Mouse (Mus musculus) liver, embryonic 11.5 days (tissue): ENCODE results near the gene Chd4. TPM values are rescaled to one million over a fixed set of nuclear protein-coding genes. Genes with fewer than 3 reads are reported as not detected.

ENCODE experiments used
- ATAC-seq: fragments of 200-750 bp; cut with Nextera tagmentation; replicated peaks from 2 replicates; pipeline ENCODE4 v1.8.0; 2017; ENCODE audit warnings: moderate number of reproducible peaks, mild to moderate bottlenecking, moderate TSS enrichment, moderate library complexity; ENCODE audit not compliant: low FRiP score
- DNase-seq: peaks from one replicate; pipeline ENCODE4 v3.0.0-alpha.2; 2017; ENCODE audit warnings: low spot score
- H3K27ac ChIP-seq: fragments of 300-500 bp; sonication (generic); 2 replicates; pipeline ENCODE4 v1.5.1; 2014; ENCODE audit warnings: mild to moderate bottlenecking, low read depth, low read length, control low read depth
- H3K27me3 ChIP-seq: fragments of 300-500 bp; sonication (generic); replicated peaks from 2 replicates; pipeline ENCODE4 v1.6.1; 2014; ENCODE audit warnings: low read length, mixed read lengths; ENCODE audit not compliant: control insufficient read depth, insufficient read depth
- H3K36me3 ChIP-seq: fragments of 300-500 bp; sonication (generic); 2 replicates; pipeline ENCODE4 v1.6.1; 2014; ENCODE audit warnings: mild to moderate bottlenecking, low read length, moderate library complexity, mixed read lengths; ENCODE audit not compliant: control insufficient read depth, insufficient read depth
- H3K4me1 ChIP-seq: fragments of 300-500 bp; sonication (generic); replicated peaks from 2 replicates; pipeline ENCODE4 v1.6.1; 2014; ENCODE audit warnings: low read length, mixed read lengths; ENCODE audit not compliant: control insufficient read depth, insufficient read depth
- H3K4me2 ChIP-seq: fragments of 300-500 bp; sonication (generic); 2 replicates; pipeline ENCODE4 v1.6.1; 2014; ENCODE audit warnings: mild to moderate bottlenecking, control low read depth, moderate library complexity
- H3K4me3 ChIP-seq: fragments of 300-500 bp; sonication (generic); 2 replicates; pipeline ENCODE4 v1.5.1; 2014; ENCODE audit warnings: low read depth, low read length, control low read depth
- H3K9ac ChIP-seq: fragments of 300-500 bp; sonication (generic); 2 replicates; pipeline ENCODE4 v1.6.1; 2014; ENCODE audit warnings: low read depth, low read length, control low read depth
- H3K9me3 ChIP-seq: fragments of 300-500 bp; sonication (generic); 2 replicates; pipeline ENCODE4 v1.6.1; 2016; ENCODE audit warnings: low read length, inconsistent platforms, mixed read lengths; ENCODE audit not compliant: control insufficient read depth
- WGBS: fragments of 180-500 bp; shearing (Covaris S2); extraction: QIAGEN DNeasy Blood & Tissue Kit; methylation state at CpG from one replicate; pipeline ENCODE4 v1.1.7; 2014; 5-methylcytosine and 5-hydroxymethylcytosine counted together
- polyA plus RNA-seq: library from polyadenylated mRNA; unstranded; fragments of >200 nt; fragmentation: Nextera tagmentation; extraction: Ambion mirVana; gene quantifications from 2 replicates; pipeline ENCODE4 v1.2.1, GENCODE M21; 2014

Gene Chd4
- polyA plus RNA-seq, 1 experiment from 2014 or later: 71.6 TPM

DNA sequence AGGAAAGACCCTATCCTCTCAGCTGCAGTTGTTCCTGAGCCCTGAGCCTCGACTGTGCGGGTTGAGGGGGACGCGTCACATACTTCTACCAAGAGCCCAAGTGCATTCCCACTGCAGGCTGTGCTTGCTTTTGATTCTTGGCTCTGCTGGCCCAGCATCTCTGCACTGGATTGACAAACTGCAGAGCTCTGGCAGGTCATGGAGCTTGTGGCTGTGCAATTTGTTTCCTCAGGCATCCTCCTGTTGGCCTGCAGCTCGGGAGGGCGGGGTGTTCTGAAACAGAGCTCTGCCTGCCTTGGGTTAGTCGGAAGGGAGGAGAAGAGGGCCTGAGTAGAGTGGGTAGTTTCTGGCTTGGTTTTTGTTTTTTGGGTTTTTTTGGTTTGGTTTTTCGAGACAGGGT, 46.7 kb downstream of the Chd4 start:
- H3K27me3 ChIP-seq: no peaks in the 10 kb centered on the region
- no peak overlapping the region; the same call in 1 of the 2 replicates for H3K27ac ChIP-seq
- ATAC-seq (no peak), DNase-seq (no peak)
- peaks cover 25% of the 10 kb centered on the region for H3K4me1 ChIP-seq
- no peak overlapping the region for H3K4me2 ChIP-seq
- H3K36me3 ChIP-seq: peaks cover 57% of the 10 kb centered on the region
- no peak overlapping the region for H3K9ac ChIP-seq
- H3K4me3 ChIP-seq: no peak overlapping the region
- H3K9me3 ChIP-seq: no peaks in the 10 kb centered on the region
- WGBS: 90% methylated on average over 8 of the region's 8 CpGs

- Histone ChIP-seq H3K27me3 (no peaks in the 10 kb centered on the region), H3K36me3 (peaks cover 52% of the 10 kb centered on the region), H3K9ac (no peak overlapping the region), H3K4me2 (no peak overlapping the region), H3K9me3 (no peaks in the 10 kb centered on the region), H3K4me1 (peaks cover 32% of the 10 kb centered on the region), H3K4me3 (no peak overlapping the region), H3K27ac (no peak overlapping the region)
- 79% methylated on average over 3 of the region's 3 CpGs for WGBS
- ATAC-seq (no peak), DNase-seq (no peak)
These were observed 47.3 kb downstream of the Chd4 start for GRCm38 (mm10) chr6:125143128-125143527.

- Histone ChIP-seq H3K4me1 (peaks cover 40% of the 10 kb centered on the region), H3K4me3 (no peak overlapping the region), H3K4me2 (no peak overlapping the region), H3K36me3 (peaks cover 46% of the 10 kb centered on the region), H3K27me3 (no peaks in the 10 kb centered on the region), H3K27ac (0 out of 2 replicates have a peak overlapping the region, but pooled peaks have one; percentile 46), H3K9ac (no peak overlapping the region), H3K9me3 (no peaks in the 10 kb centered on the region)
- DNase-seq (no peak), ATAC-seq (no peak)
- WGBS: 83% methylated on average over 9 of the region's 9 CpGs
These were observed 48.1 kb downstream of the Chd4 start for GRCm38 (mm10) chr6:125143904-125144303.

- peak within 1 kb of the TSS; percentile 73 for H3K27ac ChIP-seq
- under 1% methylated on average over 16 of the region's 16 CpGs for WGBS
- no peaks in the 10 kb centered on the region for H3K9me3 ChIP-seq
- ATAC-seq: peak; percentile 92
- H3K36me3 ChIP-seq: peaks cover 35% of the 10 kb centered on the region
- peak; percentile 84 for DNase-seq
- peaks cover 43% of the 10 kb centered on the region for H3K4me1 ChIP-seq
- peak within 1 kb of the TSS; percentile 98 for H3K4me2 ChIP-seq
- peak within 1 kb of the TSS; percentile 78 for H3K4me3 ChIP-seq
- H3K9ac ChIP-seq: peak within 1 kb of the TSS; percentile 78
- no peaks in the 10 kb centered on the region for H3K27me3 ChIP-seq
These were observed 49.2 kb downstream of the Chd4 start, which contains the start of gene Iffo1 for GRCm38 (mm10) chr6:125145001-125145400. Iffo1 (plus strand) TSS chr6:125145241.

DNA sequence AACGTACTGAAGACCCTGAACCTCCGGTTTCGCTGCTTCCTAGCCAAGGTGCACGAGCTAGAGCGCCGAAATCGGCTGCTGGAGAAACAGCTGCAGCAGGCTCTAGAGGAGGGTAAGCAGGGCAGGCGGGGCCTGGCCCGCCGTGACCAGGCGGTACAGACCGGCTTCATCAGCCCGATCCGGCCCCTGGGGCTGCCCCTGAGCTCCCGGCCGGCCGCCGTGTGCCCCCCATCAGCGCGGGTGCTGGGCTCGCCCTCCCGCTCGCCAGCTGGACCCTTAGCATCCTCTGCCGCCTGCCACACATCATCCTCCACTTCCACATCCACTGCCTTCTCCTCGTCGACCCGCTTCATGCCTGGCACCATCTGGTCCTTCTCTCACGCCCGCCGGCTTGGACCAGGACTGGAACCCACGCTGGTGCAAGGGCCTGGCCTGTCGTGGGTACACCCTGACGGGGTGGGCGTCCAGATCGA, 49.7 kb downstream of the Chd4 start:
- H3K9ac ChIP-seq: peak overlapping the region; percentile 78
- DNase-seq: no peak

GRCm38 (mm10) chr6:125146148-125146547, 50.4 kb downstream of the Chd4 start:
- peaks cover 43% of the 10 kb centered on the region for H3K4me1 ChIP-seq
- 65% methylated on average over 7 of the region's 7 CpGs for WGBS
- ATAC-seq: no peak
- H3K9me3 ChIP-seq: no peaks in the 10 kb centered on the region
- H3K4me3 ChIP-seq: peak overlapping the region; percentile 78
- H3K4me2 ChIP-seq: peak overlapping the region; percentile 98
- no peaks in the 10 kb centered on the region for H3K27me3 ChIP-seq
- H3K36me3 ChIP-seq: peaks cover 25% of the 10 kb centered on the region
- no peak overlapping the region; the same call in 1 of the 2 replicates for H3K27ac ChIP-seq
- peak overlapping the region; percentile 78 for H3K9ac ChIP-seq
- DNase-seq: no peak

More for the DNA sequence above, 49.7 kb downstream of the Chd4 start:
- Histone ChIP-seq H3K9me3 (no peaks in the 10 kb centered on the region), H3K27me3 (no peaks in the 10 kb centered on the region), H3K36me3 (peaks cover 30% of the 10 kb centered on the region), H3K4me2 (peak overlapping the region; percentile 98), H3K4me1 (peaks cover 43% of the 10 kb centered on the region), H3K27ac (peak overlapping the region; percentile 73), H3K4me3 (peak overlapping the region; percentile 78)
- ATAC-seq: peak; percentile 61
- WGBS: 2% methylated on average over 35 of the region's 35 CpGs

DNA sequence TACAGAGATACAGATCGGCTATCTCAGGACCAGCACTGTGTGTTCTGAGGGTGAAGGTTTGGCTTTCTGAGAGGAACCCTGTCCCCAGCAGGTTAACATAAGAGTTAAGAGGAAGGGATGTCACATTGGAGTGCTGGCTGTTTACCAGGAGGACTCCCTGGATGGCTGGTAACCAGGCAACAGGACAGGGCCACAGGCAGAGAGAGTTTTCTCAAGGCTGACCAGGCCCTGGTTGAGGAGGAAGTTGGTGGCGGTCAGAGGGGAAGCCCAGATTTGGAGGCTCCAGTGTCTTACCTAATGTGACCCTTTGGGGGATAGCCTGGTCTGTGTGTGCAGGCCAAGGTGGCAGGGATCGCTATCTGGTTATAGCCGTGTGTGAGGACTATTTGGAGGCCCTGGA, 51.0 kb downstream of the Chd4 start:
- Histone ChIP-seq H3K4me1 (peaks cover 43% of the 10 kb centered on the region), H3K9me3 (no peaks in the 10 kb centered on the region), H3K27ac (peak overlapping the region; percentile 2; the same call in 1 of the 2 replicates), H3K27me3 (no peaks in the 10 kb centered on the region), H3K36me3 (peaks cover 19% of the 10 kb centered on the region), H3K4me2 (peak overlapping the region; percentile 98), H3K4me3 (peak overlapping the region; percentile 78), H3K9ac (0 out of 2 replicates have a peak overlapping the region, but pooled peaks have one; percentile 28)
- no peak for ATAC-seq
- 62% methylated on average over 4 of the region's 4 CpGs for WGBS
- no peak for DNase-seq

GRCm38 (mm10) chr6:125147329-125147728, 51.5 kb downstream of the Chd4 start:
- Histone ChIP-seq H3K4me3 (peak overlapping the region; percentile 78; the same call in 1 of the 2 replicates), H3K4me1 (peaks cover 48% of the 10 kb centered on the region), H3K4me2 (peak overlapping the region; percentile 98), H3K36me3 (peaks cover 16% of the 10 kb centered on the region), H3K9ac (no peak overlapping the region), H3K27me3 (no peaks in the 10 kb centered on the region), H3K9me3 (no peaks in the 10 kb centered on the region), H3K27ac (peak overlapping the region; percentile 2; the same call in 1 of the 2 replicates)
- ATAC-seq (no peak), DNase-seq (no peak)
- 69% methylated on average over 10 of the region's 10 CpGs for WGBS
